Mouse (Mus musculus) central nervous system, embryonic 18 days (tissue): ENCODE results near the gene Gmfb. TPM values are rescaled to one million over a fixed set of nuclear protein-coding genes. Genes with fewer than 3 reads are reported as not detected.

Experiments
- polyA plus RNA-seq: library from polyadenylated mRNA; depleted of rRNA; stranded (reverse); fragments of >200 nt; gene quantifications from 2 replicates; pipeline ENCODE4 v1.2.3, GENCODE M21; 2012; rRNA removed

Gmfb gene
- 81.6 and 87.3 TPM in 2 replicates for polyA plus RNA-seq

DNA sequence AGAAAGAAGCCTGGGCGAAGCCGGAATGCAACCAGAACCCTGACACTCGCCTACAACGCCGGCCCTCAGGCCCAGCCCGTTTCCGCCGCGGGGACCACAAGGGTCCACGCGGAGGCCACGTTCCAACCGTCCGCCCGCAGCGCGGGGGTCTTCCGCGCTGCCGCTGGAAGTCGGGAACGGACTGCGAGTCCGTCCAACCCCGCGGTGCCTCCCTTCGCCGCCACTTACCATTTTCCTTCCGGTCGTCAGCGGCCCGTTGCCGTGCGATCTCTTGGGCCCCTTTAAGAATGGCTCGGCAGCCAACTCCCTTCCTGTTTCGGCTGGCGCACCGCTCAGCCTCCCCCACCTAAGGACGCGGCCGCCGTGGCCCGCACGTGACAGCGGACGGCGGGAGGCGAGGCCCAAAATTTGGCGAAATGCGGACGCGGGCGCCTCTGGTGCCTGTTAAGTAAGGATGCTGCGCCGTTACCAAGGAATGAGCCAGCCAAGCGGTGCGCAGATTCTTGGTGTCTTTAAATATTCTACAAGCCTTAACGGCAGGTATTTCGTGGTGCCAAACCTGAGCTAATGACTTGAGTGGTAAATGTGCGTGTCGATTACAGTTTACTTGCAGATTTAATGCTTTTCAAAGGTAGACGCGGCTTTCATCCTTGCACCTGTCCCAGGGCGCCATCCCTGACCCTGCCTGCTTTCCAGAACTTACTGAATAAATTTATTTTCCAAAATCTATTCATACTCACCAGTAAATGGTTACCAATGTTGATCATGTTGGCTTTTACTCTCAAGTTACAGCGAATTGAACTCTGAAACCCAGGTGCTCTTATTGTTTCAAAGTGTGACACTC, at the start of gene Gmfb:
TSS of gene Gmfb (minus strand) at position 370 of the 844 bp plus-strand sequence.

DNA sequence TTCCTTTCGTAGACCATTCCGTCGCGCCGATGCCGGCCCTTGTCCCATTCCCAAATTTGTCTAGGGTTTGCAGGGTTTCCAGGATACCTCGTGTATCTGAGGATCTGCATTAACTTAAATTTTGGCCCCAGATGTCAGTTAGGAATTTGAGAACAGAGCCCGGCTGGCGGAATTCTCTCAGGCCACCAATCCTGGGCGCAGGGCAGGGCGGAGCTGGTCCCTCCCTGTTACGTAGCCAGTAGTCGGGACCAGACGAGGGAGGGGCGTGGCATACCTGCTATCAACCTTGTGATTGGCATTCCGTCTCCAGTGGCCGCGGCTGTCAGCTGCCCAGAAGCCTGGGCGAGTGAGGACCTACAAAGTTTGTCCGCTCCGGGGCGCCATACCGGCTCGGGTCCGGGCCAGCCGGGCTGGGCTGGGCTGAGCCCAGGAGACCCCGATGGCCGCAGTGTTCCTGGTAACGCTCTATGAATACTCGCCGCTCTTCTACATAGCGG, 9.8 kb upstream of the Gmfb start, which contains the start of gene Cgrrf1:
TSS of gene Cgrrf1 (plus strand) at position 289 of the 497 bp plus-strand sequence.

DNA sequence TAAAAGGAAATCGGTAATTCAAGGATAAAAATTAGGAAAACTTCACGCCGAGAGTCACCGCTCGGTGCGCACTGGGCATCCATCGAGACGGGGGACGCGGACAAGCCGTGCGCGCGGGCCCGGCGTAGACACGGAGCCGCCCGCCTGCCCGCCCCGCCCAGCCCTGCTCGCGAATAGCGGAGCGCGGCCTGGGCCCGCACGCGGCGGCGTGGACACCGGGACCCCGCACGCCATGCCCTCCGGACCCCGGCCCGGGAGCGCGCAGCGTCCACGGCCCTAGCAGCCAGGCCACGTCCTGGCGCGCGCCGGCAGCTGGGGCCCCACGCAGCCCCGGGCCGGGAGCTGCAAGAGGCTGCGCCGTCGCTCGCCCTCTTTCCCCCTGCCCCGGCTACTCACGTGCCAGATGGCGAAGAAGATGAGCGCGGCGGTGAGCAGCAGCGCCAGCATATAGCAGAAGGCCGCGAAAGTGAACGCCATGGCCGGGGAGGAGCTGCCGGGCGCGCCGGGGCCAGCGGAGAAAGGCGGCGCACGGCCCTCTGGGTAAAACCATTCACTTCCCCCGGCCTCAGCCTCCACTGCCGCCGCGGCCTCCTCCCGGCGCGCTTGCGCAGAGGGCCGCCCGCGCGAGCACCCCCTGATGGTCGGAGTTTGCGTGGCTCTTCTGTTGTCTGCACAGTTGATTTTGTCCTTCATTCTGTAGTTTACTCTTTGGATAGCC, 34.1 kb downstream of the Gmfb start, which contains the start of gene Cnih1:
TSS of gene Cnih1 (minus strand) at position 625 of the 718 bp plus-strand sequence.

DNA sequence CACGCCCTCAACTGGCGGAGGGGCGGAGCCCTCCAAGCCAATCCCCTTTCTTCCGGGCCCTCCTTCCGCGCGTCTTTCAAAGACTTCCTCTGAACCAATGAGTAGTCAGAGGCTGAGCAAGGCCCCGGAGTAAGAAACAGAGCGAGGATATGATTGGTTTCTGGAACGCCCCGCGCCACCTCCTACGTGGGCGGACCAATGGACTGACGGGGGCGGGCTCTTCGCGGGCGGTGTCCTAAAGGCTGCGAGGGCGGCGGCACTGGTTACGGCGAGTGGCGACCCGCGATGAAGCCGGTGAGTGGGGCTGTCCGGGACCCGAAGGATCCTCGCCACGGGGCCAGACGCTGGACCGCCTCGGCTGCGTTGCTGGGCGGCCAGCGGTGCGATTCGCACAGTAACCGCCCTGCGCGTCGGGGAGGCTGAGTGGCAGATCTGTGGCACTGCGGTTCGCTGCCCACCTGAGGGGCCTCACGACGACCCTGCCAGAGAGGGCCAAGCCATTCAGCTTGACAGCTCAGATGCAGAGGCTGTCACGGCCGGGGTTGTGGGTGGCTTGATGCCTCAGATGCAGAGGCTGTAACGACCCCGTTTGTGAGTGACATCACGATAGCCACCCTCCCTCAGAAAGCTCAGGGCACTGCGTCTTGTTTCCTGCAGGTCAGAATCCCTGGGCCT, 61.5 kb downstream of the Gmfb start, which contains the start of gene Cdkn3:
TSS of gene Cdkn3 (plus strand) at position 187 of the 675 bp plus-strand sequence.

Other genes with a start within 250 kb of the Gmfb start
- gene Cdkn3, start 61.7 kb downstream of the Gmfb start, polyA plus RNA-seq = 4.4 and 5.4 TPM in 2 replicates
- gene Cnih1, start 33.8 kb downstream of the Gmfb start, polyA plus RNA-seq = 94.9 and 97.3 TPM in 2 replicates
- gene Cgrrf1, start 9.9 kb upstream of the Gmfb start, polyA plus RNA-seq = 10.4 and 12.3 TPM in 2 replicates
- gene Samd4, start 60.6 kb upstream of the Gmfb start, polyA plus RNA-seq = 6.2 and 7.0 TPM in 2 replicates